ENCODE assay signal across 17 mouse cellular contexts in the genomic region with DNA sequence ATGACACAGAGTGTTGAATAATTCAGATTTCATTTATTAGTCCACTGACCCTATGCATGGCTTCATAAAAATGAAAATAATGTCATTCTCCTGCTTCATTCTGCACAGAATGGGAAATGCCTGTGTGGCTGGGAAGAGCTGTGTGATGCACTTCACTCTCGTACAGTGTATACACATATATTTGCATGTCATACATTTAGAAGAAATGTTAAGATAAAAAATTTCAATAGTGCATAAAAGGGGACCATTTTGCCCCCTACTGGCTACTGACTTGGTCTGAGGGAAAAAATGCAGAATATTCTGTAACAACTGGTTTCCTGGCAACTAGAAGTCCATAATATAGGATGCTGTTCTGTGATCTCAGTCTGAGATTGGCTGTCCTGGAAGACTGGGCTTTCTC.
DNase-seq lines count a peak whose midpoint lies in the region; ATAC-seq and TF ChIP-seq lines count a peak whose summit lies in the region.
"Had no signal": no experiment of that assay in that cellular context is flagged by ENCODE, and none has a peak within 500 bp of the region (broad histone marks: within the 10 kb centered on the region; RNA-seq: fewer than 3 reads in every experiment).

No protein-coding gene starts in this region.

- no peak for ATAC-seq in embryonic facial prominence, embryonic 11.5 days (replicated peaks; ENCODE audit: insufficient number of reproducible peaks, low FRiP score, low TSS enrichment, low read depth)
- ATAC-seq in hindbrain, embryonic 14.5 days (ENCODE audit: low FRiP score), result 0 out of 2 replicates have a peak, but pooled peaks have one; percentile 34
- no peak for ATAC-seq in hindbrain, embryonic 16.5 days
- peak; percentile 65 for ATAC-seq in midbrain, embryonic 13.5 days
- 0 out of 2 replicates have a peak, but pooled peaks have one; percentile 16 for ATAC-seq in midbrain, postnatal 0 days (ENCODE audit: low FRiP score)

- peak; percentile 2 for DNase-seq in embryonic facial prominence, embryonic 11.5 days (ENCODE audit: low spot score)
- no peak for DNase-seq in embryonic facial prominence, embryonic 10.5 days (ENCODE audit: low spot score)
- DNase-seq in hindbrain, embryonic 14.5 days (ENCODE audit: low spot score), result peak; percentile 35
- no peak for DNase-seq in midbrain, embryonic 10.5 days (ENCODE audit: low spot score)
- peak; percentile 3 for DNase-seq in midbrain, postnatal 0 days (ENCODE audit: low spot score)
- no peak for DNase-seq in adrenal gland, postnatal 36 days
- DNase-seq: adrenal gland, postnatal 10 days; cerebellum, adult 18-20 months; cerebellum, adult 9-11 months; gastrocnemius, postnatal 36 days; heart, adult 11 months; heart, postnatal 36 days had no signal

- H3K36me3 ChIP-seq in embryonic facial prominence, embryonic 11.5 days (replicated peaks; ENCODE audit: control insufficient read depth, insufficient read depth, low read depth, low read length), result no peaks in the 10 kb centered on the region
- H3K36me3 ChIP-seq in embryonic facial prominence, embryonic 10.5 days (replicated peaks), result no peaks in the 10 kb centered on the region
- H3K36me3 ChIP-seq in hindbrain, embryonic 14.5 days (replicated peaks; ENCODE audit: control insufficient read depth, insufficient read depth), result no peaks in the 10 kb centered on the region
- H3K36me3 ChIP-seq in hindbrain, embryonic 16.5 days (ENCODE audit: control insufficient read depth, insufficient read depth, low read length), result no peaks in the 10 kb centered on the region
- H3K36me3 ChIP-seq in midbrain, embryonic 13.5 days, result no peaks in the 10 kb centered on the region
- no peaks in the 10 kb centered on the region for H3K36me3 ChIP-seq in midbrain, embryonic 10.5 days
- no peaks in the 10 kb centered on the region for H3K36me3 ChIP-seq in midbrain, postnatal 0 days (ENCODE audit: insufficient read depth, low read length)
- H3K36me3 ChIP-seq: embryonic facial prominence, embryonic 12.5 days; heart, embryonic 13.5 days; hindbrain, embryonic 15.5 days had no signal

- 90% methylated on average over 1 of the region's 1 CpGs for WGBS in embryonic facial prominence, embryonic 11.5 days
- 89% methylated on average over 1 of the region's 1 CpGs for WGBS in embryonic facial prominence, embryonic 10.5 days
- WGBS in hindbrain, embryonic 14.5 days, result 49% methylated on average over 1 of the region's 1 CpGs
- WGBS in hindbrain, embryonic 16.5 days, result 53% methylated on average over 1 of the region's 1 CpGs
- WGBS in midbrain, embryonic 13.5 days, result 62% methylated on average over 1 of the region's 1 CpGs
- 86% methylated on average over 1 of the region's 1 CpGs for WGBS in midbrain, embryonic 10.5 days
- 49% methylated on average over 1 of the region's 1 CpGs for WGBS in midbrain, postnatal 0 days

- H3K9ac ChIP-seq in embryonic facial prominence, embryonic 11.5 days (replicated peaks; ENCODE audit: low read length), result no peak overlapping the region
- H3K9ac ChIP-seq in hindbrain, embryonic 14.5 days, result no peak overlapping the region
- no peak overlapping the region for H3K9ac ChIP-seq in hindbrain, embryonic 16.5 days (ENCODE audit: low read depth, low read length)
- H3K9ac ChIP-seq in midbrain, embryonic 13.5 days (replicated peaks), result no peak overlapping the region
- H3K9ac ChIP-seq in midbrain, postnatal 0 days (replicated peaks; ENCODE audit: low read length, poor library complexity, severe bottlenecking), result no peak overlapping the region
- H3K9ac ChIP-seq: embryonic facial prominence, embryonic 12.5 days; heart, embryonic 13.5 days; hindbrain, embryonic 15.5 days had no signal

- H3K27ac ChIP-seq in embryonic facial prominence, embryonic 11.5 days (replicated peaks; ENCODE audit: low read depth, low read length), result no peak overlapping the region
- no peak overlapping the region for H3K27ac ChIP-seq in embryonic facial prominence, embryonic 10.5 days (replicated peaks)
- H3K27ac ChIP-seq in hindbrain, embryonic 14.5 days, result no peak overlapping the region
- no peak overlapping the region for H3K27ac ChIP-seq in hindbrain, embryonic 16.5 days (ENCODE audit: low read depth, low read length)
- H3K27ac ChIP-seq in midbrain, embryonic 13.5 days, result no peak overlapping the region
- no peak overlapping the region for H3K27ac ChIP-seq in midbrain, embryonic 10.5 days (replicated peaks)
- H3K27ac ChIP-seq in midbrain, postnatal 0 days (ENCODE audit: low read depth, low read length), result no peak overlapping the region
- H3K27ac ChIP-seq: embryonic facial prominence, embryonic 12.5 days; heart, embryonic 13.5 days; hindbrain, embryonic 15.5 days had no signal

- H3K9me3 ChIP-seq in embryonic facial prominence, embryonic 11.5 days (replicated peaks; ENCODE audit: control insufficient read depth, low read length), result no peaks in the 10 kb centered on the region
- no peaks in the 10 kb centered on the region for H3K9me3 ChIP-seq in embryonic facial prominence, embryonic 10.5 days
- H3K9me3 ChIP-seq in hindbrain, embryonic 14.5 days (ENCODE audit: control insufficient read depth, low read length), result no peaks in the 10 kb centered on the region
- no peaks in the 10 kb centered on the region for H3K9me3 ChIP-seq in hindbrain, embryonic 16.5 days (ENCODE audit: control insufficient read depth, low read length)
- H3K9me3 ChIP-seq in midbrain, embryonic 13.5 days, result no peaks in the 10 kb centered on the region
- no peaks in the 10 kb centered on the region for H3K9me3 ChIP-seq in midbrain, embryonic 10.5 days (replicated peaks)
- no peaks in the 10 kb centered on the region for H3K9me3 ChIP-seq in midbrain, postnatal 0 days (ENCODE audit: low read length)
- H3K9me3 ChIP-seq: embryonic facial prominence, embryonic 12.5 days; heart, embryonic 13.5 days; hindbrain, embryonic 15.5 days had no signal

- H3K4me2 ChIP-seq in embryonic facial prominence, embryonic 11.5 days (ENCODE audit: low read depth, low read length), result no peak overlapping the region
- no peak overlapping the region for H3K4me2 ChIP-seq in hindbrain, embryonic 14.5 days (replicated peaks)
- H3K4me2 ChIP-seq in hindbrain, embryonic 16.5 days (ENCODE audit: low read length), result no peak overlapping the region
- H3K4me2 ChIP-seq in midbrain, embryonic 13.5 days (replicated peaks), result no peak overlapping the region
- no peak overlapping the region for H3K4me2 ChIP-seq in midbrain, postnatal 0 days (ENCODE audit: low read depth, low read length, poor library complexity, severe bottlenecking)
- H3K4me2 ChIP-seq: embryonic facial prominence, embryonic 12.5 days; heart, embryonic 13.5 days; hindbrain, embryonic 15.5 days had no signal

- TF ChIP-seq CTCF in midbrain, postnatal 0 days (IDR thresholded peaks at IDR 0.05), result peak; percentile 55

- H3K4me1 ChIP-seq in embryonic facial prominence, embryonic 11.5 days (ENCODE audit: control insufficient read depth, insufficient read depth, low read length), result no peaks in the 10 kb centered on the region
- no peaks in the 10 kb centered on the region for H3K4me1 ChIP-seq in embryonic facial prominence, embryonic 10.5 days
- 0 out of 2 replicates have a peak, but pooled peaks cover 4% of the 10 kb centered on the region for H3K4me1 ChIP-seq in hindbrain, embryonic 14.5 days (replicated peaks; ENCODE audit: control insufficient read depth, insufficient read depth, low read length)
- H3K4me1 ChIP-seq in hindbrain, embryonic 16.5 days (ENCODE audit: control insufficient read depth, insufficient read depth, low read depth, low read length), result no peaks in the 10 kb centered on the region
- H3K4me1 ChIP-seq in midbrain, embryonic 13.5 days (replicated peaks), result no peaks in the 10 kb centered on the region
- no peaks in the 10 kb centered on the region for H3K4me1 ChIP-seq in midbrain, embryonic 10.5 days
- H3K4me1 ChIP-seq in midbrain, postnatal 0 days (ENCODE audit: insufficient read depth, low read length), result no peaks in the 10 kb centered on the region
- H3K4me1 ChIP-seq: embryonic facial prominence, embryonic 12.5 days; heart, embryonic 13.5 days; hindbrain, embryonic 15.5 days had no signal

- H3K4me3 ChIP-seq in embryonic facial prominence, embryonic 11.5 days (ENCODE audit: low read depth, low read length), result no peak overlapping the region
- H3K4me3 ChIP-seq in embryonic facial prominence, embryonic 10.5 days, result no peak overlapping the region
- H3K4me3 ChIP-seq in hindbrain, embryonic 14.5 days (replicated peaks; ENCODE audit: low read length), result no peak overlapping the region
- H3K4me3 ChIP-seq in hindbrain, embryonic 16.5 days (ENCODE audit: low read length), result no peak overlapping the region
- H3K4me3 ChIP-seq in midbrain, embryonic 13.5 days (replicated peaks), result no peak overlapping the region
- H3K4me3 ChIP-seq in midbrain, embryonic 10.5 days, result no peak overlapping the region
- no peak overlapping the region for H3K4me3 ChIP-seq in midbrain, postnatal 0 days (ENCODE audit: low read depth, low read length)
- H3K4me3 ChIP-seq: embryonic facial prominence, embryonic 12.5 days; heart, embryonic 13.5 days; hindbrain, embryonic 15.5 days had no signal

- no peaks in the 10 kb centered on the region for H3K27me3 ChIP-seq in embryonic facial prominence, embryonic 11.5 days (ENCODE audit: control insufficient read depth, insufficient read depth, low read length)
- no peaks in the 10 kb centered on the region for H3K27me3 ChIP-seq in embryonic facial prominence, embryonic 10.5 days (replicated peaks; ENCODE audit: low read depth, poor library complexity, severe bottlenecking)
- H3K27me3 ChIP-seq in hindbrain, embryonic 14.5 days (ENCODE audit: control insufficient read depth, insufficient read depth, low read length), result no peaks in the 10 kb centered on the region
- H3K27me3 ChIP-seq in hindbrain, embryonic 16.5 days (replicated peaks; ENCODE audit: control insufficient read depth, insufficient read depth, low read length), result no peaks in the 10 kb centered on the region
- no peaks in the 10 kb centered on the region for H3K27me3 ChIP-seq in midbrain, embryonic 13.5 days
- H3K27me3 ChIP-seq in midbrain, embryonic 10.5 days (ENCODE audit: low read depth, poor library complexity, severe bottlenecking), result no peaks in the 10 kb centered on the region
- no peaks in the 10 kb centered on the region for H3K27me3 ChIP-seq in midbrain, postnatal 0 days (ENCODE audit: insufficient read depth, low read length)
- H3K27me3 ChIP-seq: embryonic facial prominence, embryonic 12.5 days; heart, embryonic 13.5 days; hindbrain, embryonic 15.5 days had no signal

Comparison
In these comparisons a context has a peak if more than half of its experiments do, and no peak if none do; other contexts are left out.
1. ATAC-seq: peak in hindbrain, embryonic 14.5 days (single experiment), midbrain, embryonic 13.5 days (single experiment) and midbrain, postnatal 0 days (single experiment); none in embryonic facial prominence, embryonic 11.5 days (single experiment) and hindbrain, embryonic 16.5 days (single experiment).
2. DNase-seq: peak in embryonic facial prominence, embryonic 11.5 days (single experiment), hindbrain, embryonic 14.5 days (single experiment) and midbrain, postnatal 0 days (single experiment); none in embryonic facial prominence, embryonic 10.5 days (single experiment), midbrain, embryonic 10.5 days (single experiment) and adrenal gland, postnatal 36 days (0 of 2).